Mouse (Mus musculus) embryonic facial prominence, embryonic 14.5 days (tissue): ENCODE measurements around the gene Phf12. TPM values are rescaled to one million over a fixed set of nuclear protein-coding genes. Genes with fewer than 3 reads are reported as not detected.
A peak's percentile ranks its signal among the peaks of the same experiment; 100 is the strongest.

Experiments used
- ATAC-seq: fragments of 200-750 bp; cut with Nextera tagmentation; 2 replicates; pipeline ENCODE4 v1.8.0; 2017; ENCODE audit warnings: low read depth, moderate number of reproducible peaks, moderate TSS enrichment
- DNase-seq: peaks from one replicate; pipeline ENCODE4 v3.0.0-alpha.2; 2015; ENCODE audit warnings: low spot score
- H3K27ac ChIP-seq: fragments of 300-500 bp; sonication (generic); replicated peaks from 2 replicates; pipeline ENCODE4 v1.5.1; 2014; ENCODE audit warnings: low read depth, mild to moderate bottlenecking, low read length, moderate library complexity
- H3K27me3 ChIP-seq: fragments of 300-500 bp; sonication (generic); replicated peaks from 2 replicates; pipeline ENCODE4 v1.6.1; 2014; ENCODE audit warnings: low read length; ENCODE audit not compliant: control insufficient read depth, insufficient read depth
- H3K36me3 ChIP-seq: fragments of 300-500 bp; sonication (generic); 2 replicates; pipeline ENCODE4 v1.6.1; 2014; ENCODE audit warnings: low read length, mixed read lengths; ENCODE audit not compliant: control insufficient read depth, insufficient read depth
- H3K4me1 ChIP-seq: fragments of 300-500 bp; sonication (generic); 2 replicates; pipeline ENCODE4 v1.6.1; 2014; ENCODE audit warnings: antibody characterized with exemption, low read length; ENCODE audit not compliant: control insufficient read depth, insufficient read depth
- H3K4me2 ChIP-seq: fragments of 300-500 bp; sonication (generic); 2 replicates; pipeline ENCODE4 v1.6.1; 2014; ENCODE audit warnings: low read depth, mild to moderate bottlenecking, low read length, moderate library complexity, mixed read lengths
- H3K4me3 ChIP-seq: fragments of 300-500 bp; sonication (generic); 2 replicates; pipeline ENCODE4 v1.5.1; 2014; ENCODE audit warnings: low read depth, mild to moderate bottlenecking, low read length
- H3K9ac ChIP-seq: fragments of 300-500 bp; sonication (generic); 2 replicates; pipeline ENCODE4 v1.6.1; 2014; ENCODE audit warnings: low read depth, mild to moderate bottlenecking, low read length, moderate library complexity, mixed read lengths
- H3K9me3 ChIP-seq: fragments of 300-500 bp; sonication (generic); 2 replicates; pipeline ENCODE4 v1.6.1; 2016; ENCODE audit warnings: low read length; ENCODE audit not compliant: control insufficient read depth
- WGBS: fragments of 180-500 bp; shearing (Covaris S2); extraction: QIAGEN DNeasy Blood & Tissue Kit; methylation state at CpG from one replicate; pipeline ENCODE4 v1.1.7; 2014; 5-methylcytosine and 5-hydroxymethylcytosine counted together
- polyA plus RNA-seq: library from polyadenylated mRNA; unstranded; fragments of >200 nt; fragmentation: Nextera tagmentation; extraction: Ambion mirVana; gene quantifications from 2 replicates; pipeline ENCODE4 v1.2.1, GENCODE M21; 2014

Phf12 gene
- polyA plus RNA-seq, 1 experiment from 2014 or later = 15.0 TPM

GRCm38 (mm10) chr11:77979221-77979809 is 3.2 kb upstream of the Phf12 start:
- DNase-seq (no peak), ATAC-seq (no peak)
- Histone ChIP-seq H3K4me3 (no peak overlapping the region), H3K4me1 (no peaks in the 10 kb centered on the region), H3K4me2 (no peak overlapping the region), H3K36me3 (no peaks in the 10 kb centered on the region), H3K9me3 (no peaks in the 10 kb centered on the region), H3K27ac (no peak overlapping the region), H3K27me3 (peaks cover 15% of the 10 kb centered on the region), H3K9ac (no peak overlapping the region)
- 82% methylated on average over 8 of the region's 8 CpGs for WGBS

DNA sequence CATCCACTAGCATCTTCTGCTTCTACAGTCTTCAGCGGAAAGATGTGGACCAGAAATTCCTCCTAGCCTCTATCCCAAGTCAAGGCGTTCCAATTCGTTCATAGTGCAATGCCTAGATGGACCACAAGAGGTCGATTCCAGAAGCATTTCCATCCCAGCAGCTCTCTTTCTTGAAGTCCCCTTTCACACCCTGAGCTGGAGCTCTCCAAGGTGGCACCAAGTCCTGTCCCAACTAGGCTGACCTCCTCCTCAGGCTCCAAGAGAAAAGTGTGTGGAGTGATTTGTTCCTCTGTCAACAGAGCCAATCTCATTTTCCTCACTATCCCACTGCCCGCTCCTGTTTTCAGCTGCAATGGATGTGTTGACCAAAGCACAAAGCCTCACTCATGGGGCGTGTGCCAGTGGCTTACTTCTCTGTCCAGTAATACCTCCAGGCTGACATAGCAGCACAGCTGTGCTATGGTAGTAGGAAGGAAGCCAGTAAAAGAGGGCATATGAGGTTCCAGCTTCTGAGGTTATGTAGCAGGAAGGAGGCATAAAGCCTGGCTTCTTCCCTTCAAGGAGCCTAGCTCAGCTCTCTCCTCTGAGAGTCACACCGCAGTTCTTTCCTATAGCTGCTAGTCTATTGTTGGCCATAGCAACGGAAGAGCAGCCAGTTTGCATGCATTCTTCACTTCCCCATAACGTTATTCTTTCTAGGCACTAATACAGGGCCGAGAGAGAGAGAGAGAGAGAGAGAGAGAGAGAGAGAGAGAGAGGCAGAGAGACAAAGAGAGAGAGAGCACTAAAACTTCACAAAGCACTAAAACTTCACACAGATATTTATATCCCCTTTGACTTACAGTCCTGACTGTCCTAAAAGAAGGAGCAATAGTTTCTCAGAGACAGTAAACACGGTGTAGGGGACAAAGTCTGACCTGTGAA is 2.0 kb upstream of the Phf12 start:
- peaks cover 4% of the 10 kb centered on the region; the same call in 1 of the 2 replicates for H3K4me1 ChIP-seq
- peak; percentile 80 for DNase-seq
- H3K27ac ChIP-seq = no peak overlapping the region
- peaks cover 15% of the 10 kb centered on the region for H3K27me3 ChIP-seq
- no peaks in the 10 kb centered on the region for H3K36me3 ChIP-seq
- 38% methylated on average over 11 of the region's 11 CpGs for WGBS
- no peak overlapping the region for H3K4me2 ChIP-seq
- H3K4me3 ChIP-seq = no peak overlapping the region
- H3K9ac ChIP-seq = no peak overlapping the region
- no peak for ATAC-seq
- no peaks in the 10 kb centered on the region for H3K9me3 ChIP-seq

- WGBS = under 1% methylated on average over 29 of the region's 29 CpGs
- peak; percentile 90 for ATAC-seq
- peak; percentile 100 for DNase-seq
Observed at GRCm38 (mm10) chr11:77981609-77982440, 729 bp upstream of the Phf12 start.

GRCm38 (mm10) chr11:77983191-77983936 is 810 bp downstream of the Phf12 start:
- WGBS = under 1% methylated on average over 27 of the region's 32 CpGs
- peak overlapping the region; percentile 89 for H3K27ac ChIP-seq
- no peaks in the 10 kb centered on the region for H3K27me3 ChIP-seq
- peaks cover 9% of the 10 kb centered on the region; the same call in 1 of the 2 replicates for H3K4me1 ChIP-seq
- DNase-seq (peak; percentile 64), ATAC-seq (no peak)
- H3K9me3 ChIP-seq = no peaks in the 10 kb centered on the region
- peak overlapping the region; percentile 89 for H3K9ac ChIP-seq
- H3K4me2 ChIP-seq = peak overlapping the region; percentile 67
- H3K36me3 ChIP-seq = peaks cover 26% of the 10 kb centered on the region
- peak overlapping the region; percentile 85 for H3K4me3 ChIP-seq

More at GRCm38 (mm10) chr11:77981609-77982440, 729 bp upstream of the Phf12 start:
- peak overlapping the region; percentile 55; the same call in 1 of the 2 replicates for H3K9ac ChIP-seq
- H3K27ac ChIP-seq = peak overlapping the region; percentile 96
- peaks cover 8% of the 10 kb centered on the region for H3K27me3 ChIP-seq
- H3K4me3 ChIP-seq = peak overlapping the region; percentile 85
- H3K4me1 ChIP-seq = peaks cover 9% of the 10 kb centered on the region; the same call in 1 of the 2 replicates
- H3K4me2 ChIP-seq = peak overlapping the region; percentile 58
- no peaks in the 10 kb centered on the region for H3K9me3 ChIP-seq
- H3K36me3 ChIP-seq = 0 out of 2 replicates have a peak, but pooled peaks cover 12% of the 10 kb centered on the region

- H3K36me3 ChIP-seq = peaks cover 34% of the 10 kb centered on the region
- under 1% methylated on average over 48 of the region's 63 CpGs for WGBS
Observed at GRCm38 (mm10) chr11:77983937-77984835, 1.6 kb downstream of the Phf12 start.

GRCm38 (mm10) chr11:77984836-77985231 is 2.3 kb downstream of the Phf12 start:
- H3K27ac ChIP-seq = peak overlapping the region; percentile 89
- H3K4me2 ChIP-seq = peak overlapping the region; percentile 67
- under 1% methylated on average over 13 of the region's 13 CpGs for WGBS
- no peaks in the 10 kb centered on the region for H3K9me3 ChIP-seq
- peaks cover 40% of the 10 kb centered on the region for H3K36me3 ChIP-seq
- ATAC-seq (no peak), DNase-seq (peak; percentile 70)
- H3K27me3 ChIP-seq = no peaks in the 10 kb centered on the region
- H3K4me3 ChIP-seq = peak overlapping the region; percentile 85
- peak overlapping the region; percentile 89 for H3K9ac ChIP-seq
- peaks cover 9% of the 10 kb centered on the region; the same call in 1 of the 2 replicates for H3K4me1 ChIP-seq

More at GRCm38 (mm10) chr11:77983937-77984835, 1.6 kb downstream of the Phf12 start:
- Histone ChIP-seq H3K4me2 (peak overlapping the region; percentile 67), H3K4me3 (peak overlapping the region; percentile 85), H3K27me3 (no peaks in the 10 kb centered on the region), H3K9ac (peak overlapping the region; percentile 89), H3K27ac (peak overlapping the region; percentile 89), H3K9me3 (no peaks in the 10 kb centered on the region), H3K4me1 (peaks cover 9% of the 10 kb centered on the region; the same call in 1 of the 2 replicates)
- DNase-seq (peak; percentile 69), ATAC-seq (no peak)

DNA sequence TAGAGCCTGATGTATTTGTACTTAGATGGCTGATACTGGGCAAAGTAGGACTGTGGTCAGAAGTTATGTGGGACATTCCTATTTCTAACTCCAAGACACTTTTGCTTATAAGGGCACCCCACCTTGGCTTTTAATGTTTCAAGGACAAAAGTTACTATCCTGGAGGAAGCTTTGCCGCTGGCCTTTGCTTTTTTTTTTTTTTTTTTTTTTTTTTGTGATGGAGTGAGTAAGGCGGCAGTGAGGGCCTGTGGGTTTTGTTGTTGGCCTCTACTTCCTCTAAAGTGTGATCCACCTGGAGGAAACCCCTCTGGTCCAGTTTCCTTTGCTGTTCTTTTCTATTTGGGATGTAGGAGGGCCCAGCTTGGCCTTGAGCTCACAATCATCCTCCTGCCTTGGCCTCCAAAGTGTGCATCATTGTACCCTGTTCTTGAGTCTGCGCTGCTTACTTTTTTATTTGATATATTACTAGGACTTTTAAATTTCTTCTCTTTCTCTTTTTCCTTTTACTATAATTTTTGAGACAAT is 3.0 kb downstream of the Phf12 start:
- 69% methylated on average over 3 of the region's 3 CpGs for WGBS

More for the DNA sequence above, 3.0 kb downstream of the Phf12 start:
- DNase-seq (no peak), ATAC-seq (no peak)
- Histone ChIP-seq H3K9me3 (no peaks in the 10 kb centered on the region), H3K4me1 (peaks cover 9% of the 10 kb centered on the region; the same call in 1 of the 2 replicates), H3K4me2 (peak overlapping the region; percentile 67), H3K36me3 (peaks cover 45% of the 10 kb centered on the region), H3K9ac (peak overlapping the region; percentile 89), H3K27me3 (no peaks in the 10 kb centered on the region), H3K27ac (peak overlapping the region; percentile 89), H3K4me3 (peak overlapping the region; percentile 85)
